Mouse (Mus musculus) brain, embryonic 14.5 days (tissue): ENCODE measurements around the gene Bora.
A peak's percentile ranks its signal among the peaks of the same experiment; 100 is the strongest.

Experiments used
- CTCF ChIP-seq: fragments of 200-500 bp; IDR thresholded peaks from 2 replicates; pipeline ENCODE4 v1.5.1; 2012; ENCODE audit warnings: inconsistent platforms, mild to moderate bottlenecking, moderate library complexity, borderline replicate concordance; ENCODE audit not compliant: insufficient read depth, insufficient read length; ENCODE audit errors: extremely low read depth
- POLR2A ChIP-seq: fragments of 200-500 bp; IDR thresholded peaks from 2 replicates; pipeline ENCODE4 v1.6.1; 2012; ENCODE audit warnings: mild to moderate bottlenecking, inconsistent platforms, borderline replicate concordance; ENCODE audit not compliant: poor library complexity, insufficient read depth, insufficient read length, severe bottlenecking; ENCODE audit errors: extremely low read depth

- TF ChIP-seq POLR2A (no peak), CTCF (peak; percentile 13; the same call in 1 of the 2 replicates)
These were observed 71.6 kb downstream of the Bora start for GRCm38 (mm10) chr14:99117576-99117975.
